Mouse (Mus musculus) embryo, embryonic 9.5 days (tissue): ENCODE data around the gene Cant1.
A peak's percentile ranks its signal among the peaks of the same experiment; 100 is the strongest.

Source experiments
- DNase-seq: peaks from one replicate; pipeline ENCODE4 v3.0.0-alpha.2; 2017; ENCODE audit errors: extremely low spot score

The Cant1 gene

GRCm38 (mm10) chr11:118418834-118419504, at the start of gene Cant1:
Gene Cant1 (minus strand): TSS chr11:118419086.
- peak; percentile 94 for DNase-seq

- no peak for DNase-seq
These were observed 48.7 kb upstream of the Cant1 start for GRCm38 (mm10) chr11:118467441-118468035.

- no peak for DNase-seq
These were observed 41.4 kb upstream of the Cant1 start for GRCm38 (mm10) chr11:118460280-118460679.

- DNase-seq = no peak
These were observed 40.6 kb upstream of the Cant1 start for GRCm38 (mm10) chr11:118459536-118459935.

- DNase-seq = no peak
These were observed 40.2 kb upstream of the Cant1 start for GRCm38 (mm10) chr11:118459051-118459450.

- DNase-seq = no peak
These were observed 38.1 kb upstream of the Cant1 start for GRCm38 (mm10) chr11:118456937-118457336.

- DNase-seq = no peak
These were observed 36.9 kb upstream of the Cant1 start for GRCm38 (mm10) chr11:118455788-118456187.

GRCm38 (mm10) chr11:118453886-118454671, 35.2 kb upstream of the Cant1 start:
- no peak for DNase-seq

- no peak for DNase-seq
These were observed 34.1 kb upstream of the Cant1 start for GRCm38 (mm10) chr11:118452955-118453354.

GRCm38 (mm10) chr11:118451211-118451610, 32.3 kb upstream of the Cant1 start:
- no peak for DNase-seq

GRCm38 (mm10) chr11:118448385-118448784, 29.5 kb upstream of the Cant1 start:
- no peak for DNase-seq

GRCm38 (mm10) chr11:118447346-118447745, 28.5 kb upstream of the Cant1 start:
- no peak for DNase-seq

GRCm38 (mm10) chr11:118445843-118446242, 27.0 kb upstream of the Cant1 start:
- peak; percentile 76 for DNase-seq

GRCm38 (mm10) chr11:118443201-118443970, 24.5 kb upstream of the Cant1 start:
- DNase-seq = peak; percentile 71

GRCm38 (mm10) chr11:118442691-118443090, 23.8 kb upstream of the Cant1 start:
- DNase-seq = no peak

- no peak for DNase-seq
These were observed 20.0 kb upstream of the Cant1 start for GRCm38 (mm10) chr11:118438665-118439414.

GRCm38 (mm10) chr11:118436471-118436935, 17.6 kb upstream of the Cant1 start:
- DNase-seq = no peak

GRCm38 (mm10) chr11:118434093-118434492, 15.2 kb upstream of the Cant1 start:
- DNase-seq = no peak

- no peak for DNase-seq
These were observed 14.5 kb upstream of the Cant1 start for GRCm38 (mm10) chr11:118433398-118433868.

- no peak for DNase-seq
These were observed 12.4 kb upstream of the Cant1 start for GRCm38 (mm10) chr11:118431100-118431948.
